Mouse (Mus musculus) spleen, adult 12 weeks (tissue): ENCODE results near the gene Pkp4.
"Not testable (repeated sequence)": the region's sequence is repeated elsewhere in the genome, so short reads cannot be mapped to it uniquely, and the experiment has no call there.

Source experiments
- DNase-seq: peaks from one replicate; pipeline ENCODE4 v3.0.0; 2022; ENCODE audit warnings: low spot score

The Pkp4 gene

DNA sequence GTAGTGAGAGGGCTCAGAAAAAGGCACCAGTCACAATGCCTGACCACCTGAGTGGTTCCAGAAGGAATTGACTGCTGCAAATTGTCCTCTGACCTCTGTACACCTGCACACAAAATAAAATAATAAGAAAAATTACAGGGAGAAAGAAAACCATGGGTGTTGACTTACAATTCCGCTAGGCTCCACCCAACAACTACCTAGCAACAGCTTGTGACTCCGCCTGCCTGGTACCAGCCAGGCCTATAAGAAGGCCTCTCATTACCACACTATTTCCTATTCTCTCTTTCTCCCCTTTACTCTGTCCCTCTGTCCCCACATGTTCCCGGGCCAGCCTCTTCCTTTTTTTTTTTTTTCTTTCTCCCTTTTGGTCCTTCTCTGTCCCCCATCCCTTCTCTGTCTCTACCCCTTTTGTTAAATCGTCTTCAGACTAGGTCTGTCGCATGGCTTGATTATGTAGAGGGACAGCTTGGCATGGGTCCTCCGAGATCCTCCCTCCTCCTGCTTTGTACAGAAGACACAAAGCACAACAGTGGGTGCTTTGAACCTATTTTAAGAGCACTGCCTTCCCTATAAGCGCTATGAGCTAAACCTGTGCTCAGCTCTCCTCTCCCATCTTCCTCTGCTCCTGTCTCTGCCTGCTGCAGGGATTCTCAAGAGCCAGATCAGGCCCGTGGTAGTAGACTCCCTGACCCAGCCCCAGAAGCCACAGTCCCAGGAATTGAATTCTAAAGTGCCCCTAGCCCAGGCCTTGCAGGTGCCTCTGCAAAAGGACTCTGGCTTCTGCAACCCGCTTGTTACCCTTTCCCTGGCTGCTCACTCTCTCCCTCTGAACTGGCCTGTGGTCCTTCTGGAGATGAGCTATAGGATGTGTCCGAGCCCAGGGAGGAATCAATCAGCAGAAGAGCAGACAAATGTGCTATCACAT lies 223.5 kb downstream of the Pkp4 start:
- no peak for DNase-seq

GRCm38 (mm10) chr2:59385211-59385935 lies 224.7 kb downstream of the Pkp4 start:
- DNase-seq, result no peak

- no peak for DNase-seq
Observed at GRCm38 (mm10) chr2:59389971-59390370, 229.3 kb downstream of the Pkp4 start.

- no peak for DNase-seq
Observed at GRCm38 (mm10) chr2:59393177-59393576, 232.5 kb downstream of the Pkp4 start.

DNA sequence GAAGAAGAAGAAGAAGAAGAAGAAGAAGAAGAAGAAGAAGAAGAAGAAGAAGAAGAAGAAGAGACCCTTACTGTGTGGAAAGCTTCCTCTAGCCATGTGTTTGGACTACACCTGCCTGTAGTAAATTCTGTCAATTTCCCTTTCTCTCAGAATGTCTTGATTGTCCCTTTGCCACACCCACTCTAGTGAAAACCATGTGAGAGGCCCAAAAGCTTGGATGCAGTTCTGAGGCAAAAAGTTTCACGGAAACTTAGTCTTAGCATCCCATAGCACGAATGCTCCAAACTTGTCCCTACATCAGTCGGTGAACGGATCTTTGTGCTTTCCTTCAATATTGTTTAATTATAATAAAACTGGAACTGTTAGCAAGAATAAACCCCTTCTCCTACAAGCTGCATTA lies 234.0 kb downstream of the Pkp4 start:
- DNase-seq, result no peak

DNA sequence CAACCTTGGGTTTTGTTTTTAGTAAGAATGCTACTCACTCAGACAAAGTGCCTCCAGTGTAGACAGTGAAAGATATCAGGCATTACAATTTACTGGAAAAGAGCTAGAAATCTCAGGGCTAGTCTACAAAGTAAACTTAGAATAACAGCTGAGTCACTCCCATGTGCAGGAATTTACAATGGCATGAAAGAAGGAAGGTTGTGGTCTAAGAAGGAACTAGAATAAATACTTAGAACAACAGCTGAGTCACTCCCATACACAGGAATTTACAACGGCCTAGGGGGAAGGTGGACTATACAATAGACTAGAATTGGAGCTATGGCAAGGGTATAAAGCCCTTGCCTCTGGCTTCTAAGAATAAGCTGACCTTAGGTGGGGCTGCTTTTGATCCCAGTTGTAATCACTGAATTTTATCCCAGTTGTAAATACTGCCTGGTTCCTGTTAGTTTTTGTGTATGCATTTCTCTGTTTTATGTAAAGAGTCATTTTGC lies 234.6 kb downstream of the Pkp4 start:
- not testable (repeated sequence) for DNase-seq

GRCm38 (mm10) chr2:59396555-59396954 lies 235.9 kb downstream of the Pkp4 start:
- DNase-seq, result no peak

GRCm38 (mm10) chr2:59397531-59397930 lies 236.9 kb downstream of the Pkp4 start:
- DNase-seq, result no peak

DNA sequence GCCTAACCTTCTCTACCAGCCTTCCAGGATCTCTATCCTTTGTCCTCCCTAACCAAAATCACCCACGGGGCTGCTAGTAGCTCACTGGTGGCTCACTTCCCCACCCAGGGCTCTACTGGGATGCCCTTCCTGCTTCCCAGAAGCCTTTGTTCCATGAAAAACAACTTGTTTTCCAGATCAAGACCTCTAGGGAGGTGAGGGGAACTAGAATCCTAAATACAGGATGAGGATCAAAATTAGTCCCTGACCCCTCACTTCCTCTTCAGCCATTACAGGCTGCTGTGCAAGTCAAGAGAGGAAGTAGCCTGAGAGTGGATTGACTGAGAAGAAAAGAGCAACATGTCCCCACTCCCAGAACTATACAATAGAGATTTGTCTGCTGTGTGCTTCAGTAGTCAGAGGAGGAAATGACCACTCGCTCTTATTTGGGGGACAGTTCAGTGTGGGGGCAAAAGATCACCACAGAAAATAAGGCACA lies 240.3 kb downstream of the Pkp4 start:
- no peak for DNase-seq

DNA sequence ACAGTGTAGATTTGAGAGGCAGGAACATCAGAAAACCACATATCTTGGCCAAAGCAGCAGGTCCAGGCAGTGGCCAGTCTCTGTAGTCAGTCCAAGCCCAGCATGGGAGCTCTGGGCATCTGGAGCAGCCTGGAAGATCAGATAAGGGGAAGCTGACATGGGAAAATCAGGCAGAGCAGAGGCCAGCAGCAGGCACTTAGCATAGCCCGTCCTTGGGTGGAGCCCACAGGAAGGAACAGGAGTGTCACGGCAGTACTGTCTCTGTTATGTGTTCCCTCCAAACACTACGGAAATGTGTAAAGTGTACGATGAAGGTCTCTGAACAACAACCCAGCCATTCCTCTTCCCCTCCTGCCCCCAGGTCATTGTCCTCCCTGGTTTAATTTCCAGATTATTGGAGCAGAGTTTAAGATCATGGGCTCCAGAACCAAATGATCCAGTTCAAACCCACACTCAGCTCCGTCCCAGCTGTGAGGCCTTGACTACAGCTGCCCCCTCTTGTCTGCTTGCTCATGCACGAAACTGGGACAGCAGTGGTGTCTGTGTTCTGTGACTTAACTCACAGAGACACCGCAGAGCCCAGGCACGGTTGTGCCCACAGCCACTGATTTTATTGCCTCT lies 241.3 kb downstream of the Pkp4 start:
- no peak for DNase-seq

- DNase-seq, result no peak
Observed at GRCm38 (mm10) chr2:59404022-59404421, 243.4 kb downstream of the Pkp4 start.
